Mouse (Mus musculus): Measurements from ENCODE around the gene Enox1. TPM values are rescaled to one million over a fixed set of nuclear protein-coding genes. Genes with fewer than 3 reads are reported as not detected.

Enox1 gene
- polyA plus RNA-seq, 1 experiment, result 0.30 TPM

DNA sequence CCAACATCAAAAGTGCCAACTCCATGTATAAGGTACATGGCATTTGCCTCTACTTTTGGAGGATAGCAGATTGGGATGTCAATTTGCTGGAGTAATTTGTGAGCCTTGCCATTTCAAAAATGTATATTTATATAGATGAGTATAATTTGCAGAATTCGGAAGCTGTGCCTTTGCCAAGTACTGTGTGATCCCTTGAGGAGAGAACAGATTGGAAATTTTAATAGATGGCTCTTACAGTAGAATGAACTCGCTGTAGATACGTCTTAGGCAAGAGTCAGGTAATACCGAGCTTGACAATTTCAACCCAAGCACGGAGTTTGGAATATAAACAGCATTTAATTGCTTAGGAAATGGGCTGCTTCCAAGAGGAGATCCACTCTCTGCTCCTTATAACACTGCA, 427.9 kb downstream of the Enox1 start:
- 83% methylated on average over 5 of the region's 5 CpGs for WGBS
- H3K27me3 ChIP-seq (ENCODE audit: control insufficient read depth, insufficient read depth, low read length), result no peaks in the 10 kb centered on the region
- no peak overlapping the region for H3K4me3 ChIP-seq (ENCODE audit: low read depth, low read length)
- H3K4me1 ChIP-seq (ENCODE audit: control insufficient read depth, insufficient read depth, insufficient read length, low read length), result no peaks in the 10 kb centered on the region
- H3K27ac ChIP-seq (ENCODE audit: insufficient read depth, low read depth, low read length), result no peak overlapping the region
- no peaks in the 10 kb centered on the region for H3K36me3 ChIP-seq (ENCODE audit: control insufficient read depth, insufficient read depth, low read length)
- TF ChIP-seq POLR2A (IDR thresholded peaks at IDR 0.05; ENCODE audit: low read depth, low read length), result no peak
- TF ChIP-seq CTCF (IDR thresholded peaks at IDR 0.05; ENCODE audit: extremely low read depth, insufficient read length, insufficient replicate concordance, low read depth, low read length), result no peak

DNA sequence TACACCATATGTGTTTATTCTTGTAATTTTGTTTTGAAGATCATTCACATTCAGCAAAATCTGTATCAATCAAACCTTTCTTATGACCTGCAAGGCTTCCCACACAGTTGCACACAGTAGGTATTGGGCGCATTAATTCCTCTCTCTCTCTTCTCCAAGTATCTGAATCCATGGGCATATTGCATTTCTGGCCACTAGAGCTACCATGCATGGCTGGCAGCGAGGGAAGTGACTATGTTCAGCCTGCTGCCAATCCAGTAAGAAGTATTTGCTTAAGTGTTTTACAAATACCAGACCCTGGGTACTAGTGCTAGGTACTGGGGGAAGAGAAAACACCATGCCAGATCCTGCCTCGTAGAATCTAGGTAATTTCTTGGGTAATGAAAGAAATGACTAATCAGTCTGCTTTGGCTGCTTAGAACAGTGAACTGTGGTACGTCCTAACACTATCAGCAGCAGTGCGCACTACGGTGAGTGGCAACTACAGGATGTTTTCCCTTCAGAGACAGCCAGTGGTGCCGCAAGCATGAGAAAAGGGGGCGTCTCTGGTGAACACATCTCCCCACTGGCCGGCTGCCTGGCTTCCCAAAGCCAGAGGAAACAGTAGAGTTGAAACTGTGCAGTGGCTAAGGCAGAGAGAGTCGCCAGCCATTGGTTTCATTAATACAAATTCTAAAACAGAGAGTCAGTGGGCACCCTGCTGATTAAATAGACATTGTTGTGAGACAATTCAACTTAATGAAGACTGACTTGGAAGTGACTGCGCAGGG, 428.7 kb downstream of the Enox1 start:
- no peaks in the 10 kb centered on the region for H3K36me3 ChIP-seq (ENCODE audit: control insufficient read depth, insufficient read depth, low read length)
- H3K27ac ChIP-seq (ENCODE audit: insufficient read depth, low read depth, low read length), result no peak overlapping the region
- no peak overlapping the region for H3K4me3 ChIP-seq (ENCODE audit: low read depth, low read length)
- H3K4me1 ChIP-seq (ENCODE audit: control insufficient read depth, insufficient read depth, insufficient read length, low read length), result no peaks in the 10 kb centered on the region
- 75% methylated on average over 11 of the region's 11 CpGs for WGBS
- no peaks in the 10 kb centered on the region for H3K27me3 ChIP-seq (ENCODE audit: control insufficient read depth, insufficient read depth, low read length)
- no peak for TF ChIP-seq POLR2A (IDR thresholded peaks at IDR 0.05; ENCODE audit: low read depth, low read length)
- no peak for TF ChIP-seq CTCF (IDR thresholded peaks at IDR 0.05; ENCODE audit: extremely low read depth, insufficient read length, insufficient replicate concordance, low read depth, low read length)

DNA sequence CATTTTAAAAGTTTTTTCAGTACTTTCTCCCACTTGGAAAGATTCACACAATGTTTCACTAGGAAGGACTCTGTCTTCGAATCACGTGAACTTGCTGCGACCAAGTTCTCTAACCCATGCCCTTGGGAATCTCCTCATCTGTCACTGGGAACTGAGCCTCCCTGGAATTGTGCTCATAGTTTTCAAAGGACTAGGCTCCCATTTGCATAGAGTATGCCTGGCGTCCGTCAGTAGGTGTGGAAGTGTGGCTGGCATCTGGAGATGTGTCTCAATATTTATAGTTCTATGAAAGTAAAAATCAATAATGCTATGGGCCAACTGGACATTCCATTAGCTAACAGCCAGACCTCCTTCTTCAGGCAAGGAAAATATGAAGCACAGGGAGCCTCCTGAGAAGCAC, 429.5 kb downstream of the Enox1 start:
- TF ChIP-seq POLR2A (IDR thresholded peaks at IDR 0.05; ENCODE audit: low read depth, low read length) (no peak), CTCF (IDR thresholded peaks at IDR 0.05; ENCODE audit: extremely low read depth, insufficient read length, insufficient replicate concordance, low read depth, low read length) (no peak)
- H3K36me3 ChIP-seq (ENCODE audit: control insufficient read depth, insufficient read depth, low read length), result no peaks in the 10 kb centered on the region
- no peak overlapping the region for H3K27ac ChIP-seq (ENCODE audit: insufficient read depth, low read depth, low read length)
- no peaks in the 10 kb centered on the region for H3K4me1 ChIP-seq (ENCODE audit: control insufficient read depth, insufficient read depth, insufficient read length, low read length)
- no peaks in the 10 kb centered on the region for H3K27me3 ChIP-seq (ENCODE audit: control insufficient read depth, insufficient read depth, low read length)
- WGBS, result 80% methylated on average over 5 of the region's 5 CpGs
- no peak overlapping the region for H3K4me3 ChIP-seq (ENCODE audit: low read depth, low read length)

DNA sequence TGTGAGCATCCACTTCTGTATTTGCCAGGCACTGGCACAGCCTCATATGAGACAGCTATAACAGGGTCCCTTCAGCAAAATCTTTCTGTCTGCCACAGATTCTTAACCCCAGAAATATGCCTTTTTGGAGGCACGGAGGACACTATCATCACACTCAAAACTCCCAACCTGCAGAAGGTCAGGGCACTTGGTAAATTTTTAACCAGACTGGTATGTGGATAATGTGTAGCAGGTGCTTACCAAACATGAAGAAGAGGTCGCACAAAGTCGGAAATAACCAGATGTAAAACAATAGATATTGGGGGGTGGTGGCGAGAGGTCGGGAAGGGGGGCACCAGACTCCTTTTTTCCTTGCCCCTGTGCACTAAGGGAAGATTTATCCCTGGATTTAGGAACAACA, 430.6 kb downstream of the Enox1 start:
- Histone ChIP-seq H3K36me3 (ENCODE audit: control insufficient read depth, insufficient read depth, low read length) (no peaks in the 10 kb centered on the region), H3K27me3 (ENCODE audit: control insufficient read depth, insufficient read depth, low read length) (no peaks in the 10 kb centered on the region), H3K4me3 (ENCODE audit: low read depth, low read length) (no peak overlapping the region), H3K4me1 (ENCODE audit: control insufficient read depth, insufficient read depth, insufficient read length, low read length) (no peaks in the 10 kb centered on the region), H3K27ac (ENCODE audit: insufficient read depth, low read depth, low read length) (no peak overlapping the region)
- 34% methylated on average over 5 of the region's 5 CpGs for whole genome bisulfite sequencing
- TF ChIP-seq POLR2A (IDR thresholded peaks at IDR 0.05; ENCODE audit: low read depth, low read length), result no peak
- no peak for TF ChIP-seq CTCF (IDR thresholded peaks at IDR 0.05; ENCODE audit: extremely low read depth, insufficient read length, insufficient replicate concordance, low read depth, low read length)

DNA sequence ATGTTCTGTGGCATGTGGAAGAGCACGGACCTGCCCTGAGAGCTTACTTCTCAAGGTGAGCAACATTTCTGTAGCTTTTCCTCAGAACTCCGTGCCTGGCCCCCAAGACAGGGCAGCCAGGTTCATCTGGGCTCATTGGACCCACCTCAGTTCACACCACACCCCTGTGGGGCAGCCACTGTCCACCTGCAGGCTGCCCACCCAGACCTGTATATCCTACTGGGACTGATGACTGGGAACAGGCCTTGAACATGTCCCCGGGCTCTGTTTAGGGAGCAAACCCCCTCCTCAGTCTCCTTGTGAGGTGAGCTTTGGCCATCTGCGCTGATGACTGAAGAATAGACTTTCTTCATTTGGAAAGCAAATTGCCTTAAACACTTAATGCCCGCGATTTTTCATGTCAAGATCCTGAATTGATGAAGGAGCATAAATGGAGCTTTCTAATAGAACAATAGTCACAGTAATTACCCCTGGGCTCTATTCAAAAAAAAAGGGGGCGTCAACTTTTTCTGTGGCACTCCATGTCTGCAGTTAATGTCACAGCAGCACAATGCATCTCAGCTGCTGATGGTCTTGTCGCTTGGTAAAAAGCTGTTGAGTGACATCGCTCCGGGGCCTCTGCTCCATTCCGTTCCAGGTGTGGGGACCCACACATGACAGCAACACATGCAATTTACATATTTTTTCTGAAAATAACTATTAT, 436.7 kb downstream of the Enox1 start:
- Histone ChIP-seq H3K4me3 (ENCODE audit: low read depth, low read length) (no peak overlapping the region), H3K27me3 (ENCODE audit: control insufficient read depth, insufficient read depth, low read length) (no peaks in the 10 kb centered on the region; the same call in 1 of the 2 replicates), H3K4me1 (ENCODE audit: control insufficient read depth, insufficient read depth, insufficient read length, low read length) (no peaks in the 10 kb centered on the region), H3K27ac (ENCODE audit: insufficient read depth, low read depth, low read length) (no peak overlapping the region), H3K36me3 (ENCODE audit: control insufficient read depth, insufficient read depth, low read length) (no peaks in the 10 kb centered on the region)
- 92% methylated on average over 11 of the region's 11 CpGs for WGBS
- no peak for TF ChIP-seq POLR2A (IDR thresholded peaks at IDR 0.05; ENCODE audit: low read depth, low read length)
- TF ChIP-seq CTCF (IDR thresholded peaks at IDR 0.05; ENCODE audit: extremely low read depth, insufficient read length, insufficient replicate concordance, low read depth, low read length), result no peak

DNA sequence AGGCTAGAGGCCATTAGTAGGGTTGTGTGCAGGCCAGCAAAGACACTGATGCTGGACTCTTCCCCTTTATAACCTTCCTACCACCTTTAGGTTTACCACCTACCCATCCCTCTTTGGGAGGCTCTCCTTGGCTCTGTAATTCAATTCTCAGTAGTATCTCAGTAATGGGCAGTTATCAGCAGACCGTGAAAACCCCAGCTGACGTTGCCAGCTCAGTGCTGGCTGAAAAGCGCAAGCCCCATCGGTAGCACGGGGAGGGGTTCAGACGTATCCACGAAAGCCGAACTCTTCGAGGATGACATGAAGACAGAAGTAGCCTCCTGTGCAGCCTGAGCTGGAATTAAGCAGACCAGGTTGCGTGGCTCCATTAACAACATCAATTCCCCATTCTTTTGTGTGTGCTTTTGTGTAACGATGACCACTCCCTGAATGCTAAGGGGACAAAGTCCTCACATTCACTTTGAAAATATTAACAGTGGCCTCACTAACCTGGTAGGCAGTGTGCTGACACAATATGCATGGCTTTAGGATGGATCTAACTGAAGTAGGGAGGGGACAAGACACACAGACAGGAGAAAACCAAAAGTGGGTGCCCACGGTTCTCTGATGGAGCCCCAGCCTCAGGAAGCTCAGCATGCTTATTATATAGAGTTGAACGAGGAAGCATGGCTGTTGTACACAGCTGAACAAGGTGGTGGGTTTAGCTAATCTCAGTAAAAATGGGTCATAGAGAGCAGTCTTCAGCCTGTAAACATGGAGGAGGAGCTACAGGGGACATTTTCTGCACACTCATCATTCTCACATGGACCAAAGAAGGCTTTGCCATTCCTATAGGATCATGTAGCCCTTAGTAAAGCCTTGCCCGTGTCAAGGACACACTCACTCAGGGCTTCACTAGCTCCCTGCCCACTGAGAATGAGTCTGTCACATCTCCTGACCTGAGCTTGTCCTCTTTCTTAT, 439.9 kb downstream of the Enox1 start:
- H3K4me1 ChIP-seq (ENCODE audit: control insufficient read depth, insufficient read depth, insufficient read length, low read length), result no peaks in the 10 kb centered on the region
- no peaks in the 10 kb centered on the region; the same call in 1 of the 2 replicates for H3K27me3 ChIP-seq (ENCODE audit: control insufficient read depth, insufficient read depth, low read length)
- no peak overlapping the region for H3K4me3 ChIP-seq (ENCODE audit: low read depth, low read length)
- TF ChIP-seq CTCF (IDR thresholded peaks at IDR 0.05; ENCODE audit: extremely low read depth, insufficient read length, insufficient replicate concordance, low read depth, low read length) (no peak), POLR2A (IDR thresholded peaks at IDR 0.05; ENCODE audit: low read depth, low read length) (no peak)
- WGBS, result 55% methylated on average over 14 of the region's 14 CpGs
- H3K36me3 ChIP-seq (ENCODE audit: control insufficient read depth, insufficient read depth, low read length), result no peaks in the 10 kb centered on the region
- H3K27ac ChIP-seq (ENCODE audit: insufficient read depth, low read depth, low read length), result no peak overlapping the region
